Mouse (Mus musculus) embryonic facial prominence, embryonic 13.5 days (tissue): Measurements from ENCODE around the gene Mpo. TPM values are rescaled to one million over a fixed set of nuclear protein-coding genes. Genes with fewer than 3 reads are reported as not detected.

Source experiments
- ATAC-seq: fragments of 200-750 bp; cut with Nextera tagmentation; 2 replicates; pipeline ENCODE4 v1.8.0; 2017; ENCODE audit warnings: low read depth; ENCODE audit not compliant: insufficient number of reproducible peaks, insufficient read depth, low FRiP score, low TSS enrichment
- H3K27ac ChIP-seq: fragments of 300-500 bp; sonication (generic); 2 replicates; pipeline ENCODE4 v1.5.1; 2015; ENCODE audit warnings: moderate library complexity, mild to moderate bottlenecking, inconsistent platforms
- H3K27me3 ChIP-seq: fragments of 300-500 bp; sonication (generic); 2 replicates; pipeline ENCODE4 v1.6.1; 2015; ENCODE audit warnings: mild to moderate bottlenecking, inconsistent platforms
- H3K36me3 ChIP-seq: fragments of 300-500 bp; sonication (generic); 2 replicates; pipeline ENCODE4 v1.6.1; 2015; ENCODE audit warnings: mild to moderate bottlenecking, inconsistent platforms
- H3K4me1 ChIP-seq: fragments of 300-500 bp; sonication (generic); 2 replicates; pipeline ENCODE4 v1.6.1; 2015; ENCODE audit warnings: inconsistent platforms
- H3K4me2 ChIP-seq: fragments of 300-500 bp; sonication (generic); 2 replicates; pipeline ENCODE4 v1.6.1; 2015; ENCODE audit warnings: moderate library complexity, mild to moderate bottlenecking, inconsistent platforms
- H3K4me3 ChIP-seq: fragments of 300-500 bp; sonication (generic); 2 replicates; pipeline ENCODE4 v1.5.1; 2015; ENCODE audit warnings: mild to moderate bottlenecking, inconsistent platforms
- H3K9ac ChIP-seq: fragments of 300-500 bp; sonication (generic); 2 replicates; pipeline ENCODE4 v1.6.1; 2015; ENCODE audit warnings: mild to moderate bottlenecking, inconsistent platforms
- H3K9me3 ChIP-seq: fragments of 300-500 bp; sonication (generic); 2 replicates; pipeline ENCODE4 v1.6.1; 2016; ENCODE audit warnings: inconsistent platforms
- WGBS: fragments of 180-500 bp; shearing (Covaris S2); methylation state at CpG from one replicate; pipeline ENCODE4 v1.1.7; 2015; ENCODE audit warnings: mixed read lengths; 5-methylcytosine and 5-hydroxymethylcytosine counted together
- polyA plus RNA-seq: library from polyadenylated mRNA; unstranded; fragments of >200 nt; fragmentation: Nextera tagmentation; extraction: Ambion mirVana; gene quantifications from 2 replicates; pipeline ENCODE4 v1.2.1, GENCODE M21; 2015

The Mpo gene
- polyA plus RNA-seq, 1 experiment from 2014 or later = 1.9 TPM

- Histone ChIP-seq H3K4me3 (no peak overlapping the region), H3K4me2 (no peak overlapping the region), H3K4me1 (0 out of 2 replicates have a peak, but pooled peaks cover 5% of the 10 kb centered on the region), H3K27me3 (no peaks in the 10 kb centered on the region), H3K27ac (no peak overlapping the region; the same call in 1 of the 2 replicates), H3K36me3 (no peaks in the 10 kb centered on the region), H3K9me3 (no peaks in the 10 kb centered on the region), H3K9ac (no peak overlapping the region)
- no peak for ATAC-seq
- 80% methylated on average over 8 of the region's 8 CpGs for WGBS
These were observed 42.4 kb upstream of the Mpo start for GRCm38 (mm10) chr11:87751031-87751430.

GRCm38 (mm10) chr11:87751491-87751966 lies 41.9 kb upstream of the Mpo start:
- 0 out of 2 replicates have a peak, but pooled peaks cover 5% of the 10 kb centered on the region for H3K4me1 ChIP-seq
- ATAC-seq = no peak
- H3K4me2 ChIP-seq = no peak overlapping the region
- H3K36me3 ChIP-seq = no peaks in the 10 kb centered on the region
- H3K4me3 ChIP-seq = no peak overlapping the region
- H3K9ac ChIP-seq = no peak overlapping the region
- WGBS = 59% methylated on average over 4 of the region's 4 CpGs
- no peaks in the 10 kb centered on the region for H3K27me3 ChIP-seq
- no peaks in the 10 kb centered on the region for H3K9me3 ChIP-seq
- no peak overlapping the region for H3K27ac ChIP-seq

GRCm38 (mm10) chr11:87752307-87752706 lies 41.1 kb upstream of the Mpo start:
- H3K4me3 ChIP-seq = no peak overlapping the region
- H3K36me3 ChIP-seq = no peaks in the 10 kb centered on the region
- 59% methylated on average over 1 of the region's 1 CpGs for whole genome bisulfite sequencing
- no peaks in the 10 kb centered on the region for H3K27me3 ChIP-seq
- H3K9ac ChIP-seq = no peak overlapping the region
- no peaks in the 10 kb centered on the region for H3K9me3 ChIP-seq
- H3K4me1 ChIP-seq = 0 out of 2 replicates have a peak, but pooled peaks cover 5% of the 10 kb centered on the region
- no peak for ATAC-seq
- H3K27ac ChIP-seq = no peak overlapping the region
- H3K4me2 ChIP-seq = no peak overlapping the region

GRCm38 (mm10) chr11:87753255-87753654 lies 40.1 kb upstream of the Mpo start:
- Histone ChIP-seq H3K27ac (no peak overlapping the region), H3K4me1 (0 out of 2 replicates have a peak, but pooled peaks cover 5% of the 10 kb centered on the region), H3K4me3 (no peak overlapping the region), H3K9me3 (no peaks in the 10 kb centered on the region), H3K27me3 (no peaks in the 10 kb centered on the region), H3K36me3 (no peaks in the 10 kb centered on the region), H3K4me2 (no peak overlapping the region), H3K9ac (no peak overlapping the region)
- ATAC-seq = no peak
- WGBS = 82% methylated on average over 8 of the region's 8 CpGs

GRCm38 (mm10) chr11:87753891-87754501 lies 39.4 kb upstream of the Mpo start:
- H3K27me3 ChIP-seq = peaks cover 2% of the 10 kb centered on the region
- H3K9ac ChIP-seq = no peak overlapping the region
- WGBS = 78% methylated on average over 5 of the region's 5 CpGs
- no peak overlapping the region for H3K4me3 ChIP-seq
- ATAC-seq = no peak
- H3K36me3 ChIP-seq = no peaks in the 10 kb centered on the region
- H3K9me3 ChIP-seq = no peaks in the 10 kb centered on the region
- no peak overlapping the region for H3K27ac ChIP-seq
- no peak overlapping the region for H3K4me2 ChIP-seq
- no peaks in the 10 kb centered on the region for H3K4me1 ChIP-seq

- Histone ChIP-seq H3K4me3 (no peak overlapping the region), H3K9ac (no peak overlapping the region), H3K4me2 (no peak overlapping the region), H3K27ac (no peak overlapping the region), H3K9me3 (no peaks in the 10 kb centered on the region), H3K36me3 (no peaks in the 10 kb centered on the region), H3K27me3 (peaks cover 8% of the 10 kb centered on the region), H3K4me1 (no peaks in the 10 kb centered on the region)
- no peak for ATAC-seq
- 59% methylated on average over 5 of the region's 5 CpGs for WGBS
These were observed 38.8 kb upstream of the Mpo start for GRCm38 (mm10) chr11:87754603-87755002.

- H3K9ac ChIP-seq = no peak overlapping the region
- H3K36me3 ChIP-seq = no peaks in the 10 kb centered on the region
- no peak overlapping the region for H3K4me3 ChIP-seq
- 70% methylated on average over 17 of the region's 17 CpGs for WGBS
- H3K27me3 ChIP-seq = peaks cover 16% of the 10 kb centered on the region
- H3K27ac ChIP-seq = no peak overlapping the region
- no peak overlapping the region for H3K4me2 ChIP-seq
- peaks cover 5% of the 10 kb centered on the region for H3K4me1 ChIP-seq
- H3K9me3 ChIP-seq = no peaks in the 10 kb centered on the region
- ATAC-seq = no peak
These were observed 37.9 kb upstream of the Mpo start for GRCm38 (mm10) chr11:87755360-87756017.

- Histone ChIP-seq H3K4me1 (peaks cover 8% of the 10 kb centered on the region), H3K9me3 (no peaks in the 10 kb centered on the region), H3K9ac (no peak overlapping the region), H3K36me3 (no peaks in the 10 kb centered on the region), H3K27me3 (peaks cover 25% of the 10 kb centered on the region), H3K4me3 (no peak overlapping the region), H3K27ac (no peak overlapping the region), H3K4me2 (no peak overlapping the region)
- 85% methylated on average over 15 of the region's 15 CpGs for WGBS
- ATAC-seq = no peak
These were observed 37.0 kb upstream of the Mpo start for GRCm38 (mm10) chr11:87756251-87756820.

GRCm38 (mm10) chr11:87757001-87757954 lies 36.1 kb upstream of the Mpo start:
- H3K4me3 ChIP-seq = no peak overlapping the region

GRCm38 (mm10) chr11:87758161-87758911 lies 35.0 kb upstream of the Mpo start:
- ATAC-seq = no peak
- Histone ChIP-seq H3K9ac (no peak overlapping the region), H3K9me3 (no peaks in the 10 kb centered on the region), H3K4me3 (no peak overlapping the region), H3K4me2 (no peak overlapping the region), H3K4me1 (peaks cover 10% of the 10 kb centered on the region), H3K36me3 (no peaks in the 10 kb centered on the region), H3K27ac (no peak overlapping the region), H3K27me3 (peaks cover 45% of the 10 kb centered on the region)
- 80% methylated on average over 7 of the region's 7 CpGs for whole genome bisulfite sequencing

More at GRCm38 (mm10) chr11:87757001-87757954, 36.1 kb upstream of the Mpo start:
- Histone ChIP-seq H3K9me3 (no peaks in the 10 kb centered on the region), H3K27me3 (peaks cover 34% of the 10 kb centered on the region), H3K4me2 (no peak overlapping the region), H3K27ac (no peak overlapping the region), H3K36me3 (no peaks in the 10 kb centered on the region), H3K9ac (no peak overlapping the region), H3K4me1 (peaks cover 8% of the 10 kb centered on the region)
- 86% methylated on average over 25 of the region's 25 CpGs for WGBS
- ATAC-seq = no peak
